Mouse (Mus musculus) kidney, adult 8-10 months (tissue): ENCODE measurements around the gene Wdr63.

ENCODE experiments used
- DNase-seq, 2 experiments: peaks; one replicate each; pipeline ENCODE4 v3.0.0; 2022

The Wdr63 gene

DNA sequence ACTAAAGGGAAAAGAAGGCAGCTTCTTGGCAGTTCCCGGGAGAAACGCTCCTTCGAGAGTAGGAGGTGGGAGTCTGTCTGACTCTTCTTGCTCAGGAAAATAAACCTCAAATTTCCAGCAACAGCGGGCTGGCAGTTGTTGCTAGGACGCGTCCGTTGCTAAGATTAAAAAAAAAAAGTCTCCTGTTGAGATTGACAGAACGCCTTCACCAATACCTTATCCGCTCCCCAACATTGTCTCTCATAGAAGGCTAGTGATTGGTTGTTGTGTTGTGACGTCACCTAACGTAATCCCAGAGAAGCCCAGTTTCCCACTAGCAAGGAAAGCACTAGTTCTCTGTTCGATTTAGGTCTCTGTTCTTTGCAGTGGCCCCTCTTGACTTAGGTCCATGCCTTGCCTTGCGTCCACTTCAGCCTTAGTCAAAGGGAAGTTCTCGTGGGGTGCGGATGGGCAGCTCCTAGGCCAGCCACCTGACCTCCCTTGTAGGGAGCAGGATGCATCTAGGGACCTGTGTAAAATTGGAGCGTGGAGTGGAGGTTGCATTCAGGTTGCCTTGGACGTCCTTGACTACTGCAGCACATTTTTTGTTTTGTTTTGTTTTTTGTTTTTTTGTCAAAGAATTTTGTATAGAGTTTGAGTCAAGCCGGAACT is at the start of gene Wdr63:
TSS of gene Wdr63 (minus strand) at position 210 of the 651 bp plus-strand sequence.
- peak; percentile 39 to 53 for DNase-seq

DNA sequence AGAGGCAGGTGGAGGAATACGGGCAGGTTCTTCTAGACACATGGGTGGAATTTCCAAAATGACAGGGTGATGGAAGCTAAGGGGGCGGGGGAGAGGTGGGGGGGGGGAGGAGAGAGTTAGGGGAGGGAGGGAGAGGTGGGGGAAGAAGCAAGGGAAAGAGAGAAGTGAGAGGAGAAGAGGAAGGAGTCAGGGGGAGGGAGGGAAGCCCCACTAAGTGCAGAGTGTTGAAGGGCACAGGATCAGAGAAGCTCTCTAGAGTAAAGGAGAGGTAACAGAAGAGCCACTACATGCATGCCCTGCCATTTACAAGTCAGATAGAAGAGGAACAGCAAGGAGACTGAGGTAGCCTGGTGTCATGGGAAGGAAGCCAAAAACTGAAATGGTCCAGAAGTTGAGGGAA is 48.9 kb upstream of the Wdr63 start:
- DNase-seq = no peak

DNA sequence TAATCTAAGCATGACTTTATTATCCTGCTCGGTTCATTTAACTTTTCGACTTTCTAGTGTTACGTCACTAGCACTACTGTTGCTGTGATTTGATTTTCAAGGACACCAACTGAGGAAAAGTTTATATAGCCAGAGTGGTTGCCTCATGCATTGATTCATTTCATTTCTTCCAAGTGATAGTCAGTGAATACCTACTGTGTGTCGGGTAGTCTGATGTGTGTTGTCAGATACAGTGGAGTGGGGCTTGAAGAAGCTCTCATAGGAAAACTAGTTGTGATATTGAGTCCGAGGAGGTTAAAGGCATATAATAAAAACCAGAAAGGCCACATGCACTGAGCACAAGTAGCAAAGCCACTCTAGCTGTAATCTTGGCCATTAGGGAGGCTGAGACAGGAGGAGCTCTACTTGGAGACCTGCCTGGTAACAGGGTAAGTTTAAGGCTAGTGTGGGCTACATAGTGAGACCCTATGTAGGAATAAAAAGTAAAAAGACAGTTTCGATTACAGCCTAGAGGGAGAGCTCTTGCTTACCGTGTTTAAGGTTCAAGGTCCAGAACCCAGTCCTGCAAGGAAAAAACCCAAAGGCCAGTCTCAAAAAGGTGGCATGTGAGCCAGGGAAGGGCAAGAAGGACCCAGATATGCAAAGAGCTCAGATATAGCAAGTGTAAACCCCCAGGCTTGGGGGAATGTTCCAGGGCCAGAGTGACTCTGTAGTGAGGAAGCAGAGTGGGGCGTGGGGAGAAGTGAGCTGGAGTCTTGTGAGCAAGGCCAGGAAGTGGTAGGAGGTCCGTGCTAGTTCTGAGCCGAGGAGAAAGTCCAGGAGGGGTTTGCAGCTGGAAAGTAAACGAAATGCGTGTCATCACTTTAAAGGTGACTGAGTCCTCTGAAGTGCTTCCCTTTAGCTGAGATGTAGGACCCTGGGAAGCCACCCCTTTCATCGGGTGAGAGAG is 48.0 kb upstream of the Wdr63 start:
- DNase-seq = no peak

DNA sequence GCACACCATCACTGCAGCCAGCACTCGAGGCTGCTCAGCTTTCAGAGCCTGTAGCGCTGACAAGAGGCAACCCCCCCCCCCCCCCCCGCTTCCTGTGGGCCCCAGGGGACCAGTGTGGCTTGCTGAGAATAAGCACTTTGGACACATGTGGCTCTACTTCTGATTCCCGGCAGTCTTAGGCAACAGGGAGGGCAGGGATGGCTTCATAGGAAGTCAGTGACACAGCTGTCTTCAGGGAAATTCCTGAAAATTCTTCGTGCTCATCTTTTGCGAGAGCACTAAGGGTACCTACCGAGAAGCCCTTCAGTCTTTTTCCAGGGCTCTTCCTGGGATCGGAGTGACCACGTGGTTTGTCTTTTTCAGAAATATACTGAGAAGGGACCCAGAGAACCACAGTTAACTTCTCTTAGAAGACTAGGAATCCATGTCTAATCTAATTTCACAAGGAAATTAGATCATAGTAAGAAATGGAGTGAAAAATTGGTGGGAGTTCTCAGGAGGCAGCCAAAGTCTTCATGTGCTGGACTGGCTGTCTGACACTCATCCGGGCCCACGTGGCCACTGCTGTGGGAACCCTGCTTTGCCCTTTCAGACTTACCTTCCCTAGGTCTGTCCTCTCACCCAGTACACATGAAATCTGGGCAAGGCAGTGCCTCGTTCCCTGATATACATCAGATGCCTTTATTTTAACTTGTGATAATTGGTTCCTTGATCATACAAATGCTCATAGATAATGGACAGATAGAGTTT is 46.1 kb upstream of the Wdr63 start:
- no peak for DNase-seq

DNA sequence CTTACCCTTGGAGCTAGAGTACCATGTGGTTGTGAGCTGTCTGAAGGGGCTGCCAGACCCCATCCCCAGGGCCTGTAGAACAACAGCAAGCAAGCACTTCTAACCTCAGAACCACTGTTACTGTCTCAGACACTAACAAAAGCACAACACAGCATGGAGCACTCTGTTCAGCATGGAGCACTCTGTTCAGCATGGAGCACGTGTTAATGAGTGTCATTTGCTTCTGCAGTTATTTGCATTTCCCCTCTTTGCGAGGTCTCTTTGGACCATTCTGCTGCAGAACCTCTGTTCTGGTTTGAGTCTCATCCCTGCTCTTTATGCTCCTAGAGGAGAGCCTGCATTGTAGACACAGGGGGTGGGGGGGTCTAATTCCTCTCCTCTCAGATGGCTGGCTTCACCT is 45.0 kb upstream of the Wdr63 start:
- DNase-seq = no peak

DNA sequence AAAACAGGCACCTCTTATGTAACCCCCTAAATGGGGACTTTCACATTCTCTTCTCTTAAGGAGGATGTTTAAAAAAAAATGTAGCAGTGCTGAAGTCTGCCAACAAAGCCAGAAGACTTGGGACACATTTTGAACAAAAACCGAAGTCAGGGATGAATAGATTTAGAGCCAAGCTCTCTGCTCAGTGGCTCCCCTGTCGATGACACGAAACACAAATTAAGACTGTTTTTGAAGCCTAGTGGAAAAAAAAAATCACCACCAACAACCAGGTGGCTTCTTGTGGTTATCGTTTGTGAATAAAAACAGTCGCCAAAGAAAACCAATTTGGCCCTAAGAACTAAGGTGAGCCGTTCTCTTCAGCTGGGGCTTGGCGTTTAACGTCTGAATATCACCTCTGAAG is 44.4 kb upstream of the Wdr63 start:
- no peak for DNase-seq

DNA sequence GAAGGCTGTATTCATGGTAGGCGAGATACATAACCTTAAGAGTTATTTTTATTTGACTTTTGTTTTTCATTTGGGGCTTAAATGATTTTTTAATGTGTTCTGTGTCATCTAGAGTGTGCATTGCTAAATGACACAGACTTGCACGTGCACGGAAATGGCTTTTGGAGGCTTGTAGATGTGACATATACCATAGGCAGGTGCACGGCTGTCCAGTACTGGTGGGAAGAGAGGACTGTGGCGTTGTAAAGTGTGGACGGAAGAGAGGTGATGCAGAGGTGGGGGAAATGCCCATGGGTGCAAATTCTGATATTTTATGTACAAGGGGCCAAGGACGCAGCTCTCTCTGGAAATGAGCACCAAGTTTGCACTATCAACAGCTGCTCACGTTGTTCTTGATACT is 43.8 kb upstream of the Wdr63 start:
- no peak for DNase-seq

DNA sequence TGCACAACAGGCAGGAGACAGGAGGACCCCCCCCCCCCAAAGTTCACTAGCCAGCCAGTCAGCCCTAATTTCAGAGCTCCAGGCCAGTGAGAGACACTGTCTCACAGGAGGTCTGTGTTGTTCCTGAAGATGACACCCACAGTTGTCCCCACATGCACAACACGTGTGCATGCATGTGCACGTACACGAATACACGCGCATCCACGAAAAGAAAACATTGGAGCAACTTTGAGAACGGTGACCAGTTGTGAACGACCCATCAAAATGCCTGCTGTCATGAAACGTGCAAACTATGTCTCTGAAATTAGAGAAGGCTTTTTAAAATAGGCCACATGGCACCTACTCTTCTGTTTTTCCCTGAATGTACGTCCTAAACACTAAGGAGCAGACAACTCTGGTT is 43.4 kb upstream of the Wdr63 start:
- no peak for DNase-seq

DNA sequence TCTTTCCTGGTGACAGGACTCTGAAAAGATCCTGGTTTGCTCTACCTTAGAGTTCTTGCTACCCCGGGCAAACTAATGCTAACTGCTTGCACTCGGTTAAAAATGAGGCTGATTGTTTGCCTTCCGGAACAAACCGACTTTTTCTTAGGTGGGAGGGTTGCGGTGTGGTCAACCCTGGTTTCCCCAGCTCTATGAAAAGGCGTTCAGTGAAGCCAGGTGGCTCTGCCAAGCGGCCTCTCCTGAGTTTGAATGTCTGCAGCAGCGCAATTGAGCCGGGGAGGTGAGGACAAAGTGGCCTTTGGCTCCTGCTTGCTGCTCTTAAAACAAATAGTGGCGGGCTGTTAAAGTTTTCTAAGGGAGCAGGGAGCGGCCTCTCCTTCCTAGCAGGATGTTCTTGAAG is 42.6 kb upstream of the Wdr63 start:
- DNase-seq = peak; percentile 36 to 39

DNA sequence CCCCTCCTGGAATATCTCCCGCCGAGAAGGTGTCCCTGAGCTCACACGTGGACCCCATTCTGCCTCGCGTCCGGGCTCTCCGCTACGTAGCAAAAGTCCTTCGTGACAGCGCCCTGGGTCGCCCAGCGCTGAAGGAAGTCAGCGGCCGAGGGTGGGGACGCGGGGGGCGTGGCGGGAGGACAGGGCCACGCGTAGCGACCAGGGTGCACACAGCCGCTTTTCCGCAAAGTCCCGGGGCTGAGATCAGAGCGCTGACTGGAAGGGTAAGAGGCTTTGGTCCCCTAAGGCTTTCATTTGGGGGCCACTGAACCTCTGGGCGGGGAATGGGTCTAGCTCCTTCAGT is 42.1 kb upstream of the Wdr63 start:
- DNase-seq = peak in 1 of 2 experiments; percentile 9

DNA sequence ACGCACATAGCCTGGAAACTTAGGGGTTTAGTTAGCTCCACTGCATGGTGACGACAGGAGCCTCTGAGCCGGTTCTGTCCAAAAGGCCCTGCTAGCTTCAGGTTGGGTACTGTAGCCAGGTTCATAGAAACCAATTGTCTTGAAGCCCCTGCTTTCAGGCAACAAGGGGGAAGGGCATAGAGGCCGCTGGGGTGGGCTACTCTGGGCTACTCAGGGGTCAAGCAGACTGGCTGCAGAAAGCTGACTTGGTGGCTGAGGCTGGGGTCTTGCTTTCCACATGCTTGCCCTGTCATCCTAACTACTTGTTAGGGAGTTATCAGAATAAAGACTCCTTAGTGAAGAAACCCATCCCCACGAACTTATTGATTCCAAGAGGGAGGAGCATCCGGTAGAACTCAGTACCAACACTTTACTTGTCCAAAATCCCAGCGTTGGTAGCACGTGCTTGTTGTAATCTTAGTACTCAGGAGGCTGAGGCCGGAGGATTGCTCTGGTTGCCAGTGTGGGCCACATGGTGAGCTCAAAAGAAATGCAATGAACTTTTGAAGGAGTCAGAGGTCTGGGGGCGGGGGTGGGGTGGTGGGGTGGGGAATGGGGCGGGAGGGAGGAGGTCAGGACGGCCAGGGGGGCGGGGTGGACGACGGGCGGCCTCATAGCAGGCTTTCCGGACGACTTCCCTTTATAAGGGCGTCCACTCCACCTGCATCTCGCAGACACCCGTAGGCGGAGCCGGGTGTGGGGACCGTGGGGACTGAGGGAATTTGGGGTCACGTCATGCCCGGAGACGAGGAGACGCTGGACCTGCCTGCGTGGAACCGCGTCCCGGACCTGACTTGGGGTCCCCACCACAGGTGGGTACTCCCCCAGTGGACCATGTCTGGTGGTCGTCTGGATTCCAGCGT is 41.5 kb upstream of the Wdr63 start, which contains the start of gene Mcoln2:
TSS of gene Mcoln2 (plus strand) at position 678 of the 902 bp plus-strand sequence.
- DNase-seq = no peak

DNA sequence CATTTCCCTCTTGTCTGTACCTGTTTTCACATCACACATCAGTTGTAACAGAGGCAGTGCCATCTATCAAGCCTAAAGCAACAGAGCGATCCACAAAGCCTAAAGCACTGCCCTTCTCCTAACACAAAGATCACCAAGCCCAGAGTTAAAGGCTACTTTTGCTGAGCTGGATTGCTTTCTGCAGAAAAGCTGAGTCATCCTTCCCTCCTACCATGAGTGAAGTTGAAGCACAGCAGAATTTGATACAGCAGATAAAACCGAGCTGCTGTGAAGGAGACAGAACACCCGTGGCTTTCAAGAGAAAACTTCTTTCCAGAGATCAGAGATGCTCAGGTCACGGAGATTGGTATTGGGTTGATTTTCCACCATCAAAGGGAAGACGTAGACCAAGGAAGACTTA is 38.2 kb upstream of the Wdr63 start:
- DNase-seq = no peak

DNA sequence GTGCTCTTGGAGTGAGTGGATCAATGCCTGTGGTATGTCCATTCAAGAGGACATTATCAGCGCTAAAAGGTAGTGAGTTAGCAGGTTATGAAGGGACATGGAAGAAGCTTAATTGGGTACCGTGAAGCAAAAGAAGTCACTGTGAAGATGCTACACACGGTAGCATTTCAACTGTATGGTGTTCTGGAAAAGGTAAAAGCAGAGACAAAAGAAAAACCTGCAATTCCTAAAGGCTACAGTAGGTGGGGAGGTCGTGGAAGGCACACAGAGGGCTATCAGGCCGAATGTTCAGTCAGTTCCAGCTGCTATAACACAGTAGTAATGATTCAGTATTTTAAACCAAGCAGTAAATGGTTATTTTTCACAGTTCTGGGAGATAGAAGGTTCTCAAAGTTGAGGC is 37.6 kb upstream of the Wdr63 start:
- DNase-seq = no peak

DNA sequence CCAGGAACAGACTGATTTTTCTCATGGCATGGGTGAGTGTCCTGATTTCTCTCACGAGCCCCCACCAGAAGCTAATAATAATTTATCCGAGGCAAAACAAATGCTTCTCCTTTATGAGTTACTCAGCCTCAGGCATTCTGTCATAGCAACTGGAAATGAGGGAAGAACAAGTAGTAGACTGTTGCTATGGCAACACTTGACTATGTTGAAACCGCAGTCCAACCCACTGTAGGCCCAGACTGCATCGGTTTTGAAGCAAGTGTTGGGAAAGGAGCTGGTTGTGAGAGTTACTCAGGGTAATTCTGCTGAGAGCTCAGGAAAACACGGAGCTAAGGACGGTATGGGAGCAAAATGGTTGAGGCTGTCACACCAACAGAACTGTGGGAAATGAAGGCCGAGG is 34.6 kb upstream of the Wdr63 start:
- DNase-seq = no peak

DNA sequence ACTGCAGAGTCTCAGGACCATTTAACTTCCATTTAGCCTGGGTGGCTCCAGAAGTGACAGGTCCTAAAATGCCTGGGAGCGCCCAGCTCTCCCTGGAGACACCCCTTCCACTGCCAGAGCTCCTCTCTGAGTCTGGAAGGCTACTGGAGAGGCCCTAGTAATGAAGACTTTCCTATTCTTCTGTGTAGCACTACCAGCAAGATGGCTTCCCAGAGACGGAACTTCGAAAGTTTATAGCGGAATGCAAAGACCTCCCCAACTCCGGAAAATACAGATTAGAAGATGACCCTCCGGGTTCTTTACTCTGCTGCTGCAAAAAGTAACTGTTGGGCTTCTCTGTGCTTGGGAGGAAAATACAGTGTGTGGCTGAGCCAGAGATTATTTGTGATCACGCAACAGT is 32.3 kb upstream of the Wdr63 start:
- no peak for DNase-seq

DNA sequence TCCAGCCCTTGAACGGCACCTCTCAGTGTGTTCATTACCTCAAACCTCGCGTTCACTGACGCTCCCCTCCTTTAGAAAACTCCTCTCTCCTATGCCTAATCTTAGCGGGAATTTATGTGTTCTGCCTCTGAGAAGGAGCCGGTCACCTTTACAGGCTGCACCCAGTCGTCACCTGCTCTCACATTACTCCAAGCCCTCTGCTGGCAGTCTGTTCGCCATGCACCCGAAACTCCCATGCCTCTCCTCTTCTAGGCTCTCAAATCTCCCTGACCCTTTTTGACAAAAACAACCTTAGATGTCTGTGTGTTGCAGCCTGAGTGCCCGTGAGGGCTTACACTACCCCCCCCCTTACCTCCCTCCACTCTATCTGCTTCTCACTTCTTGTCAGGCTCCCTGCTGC is 28.5 kb upstream of the Wdr63 start:
- no peak for DNase-seq

DNA sequence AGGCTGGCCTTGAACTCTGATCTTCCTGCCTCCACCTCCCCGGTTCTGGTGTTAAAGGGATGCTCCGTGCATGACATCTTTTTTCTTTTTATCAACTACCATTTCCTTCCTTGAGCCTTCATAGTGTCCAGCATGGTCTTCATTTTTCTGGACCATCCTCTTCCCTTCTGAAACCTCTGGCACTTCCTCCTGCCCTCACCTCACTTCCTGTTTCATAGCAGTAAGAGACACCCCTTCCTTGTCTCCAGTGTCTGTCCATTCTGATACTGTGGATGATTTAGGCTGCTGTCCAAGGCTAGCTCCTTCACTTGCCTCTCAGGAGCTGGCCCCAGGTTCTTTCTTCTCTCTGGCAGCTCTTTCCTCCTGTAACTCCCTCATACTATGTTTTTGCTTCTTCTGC is 27.5 kb upstream of the Wdr63 start:
- no peak for DNase-seq

DNA sequence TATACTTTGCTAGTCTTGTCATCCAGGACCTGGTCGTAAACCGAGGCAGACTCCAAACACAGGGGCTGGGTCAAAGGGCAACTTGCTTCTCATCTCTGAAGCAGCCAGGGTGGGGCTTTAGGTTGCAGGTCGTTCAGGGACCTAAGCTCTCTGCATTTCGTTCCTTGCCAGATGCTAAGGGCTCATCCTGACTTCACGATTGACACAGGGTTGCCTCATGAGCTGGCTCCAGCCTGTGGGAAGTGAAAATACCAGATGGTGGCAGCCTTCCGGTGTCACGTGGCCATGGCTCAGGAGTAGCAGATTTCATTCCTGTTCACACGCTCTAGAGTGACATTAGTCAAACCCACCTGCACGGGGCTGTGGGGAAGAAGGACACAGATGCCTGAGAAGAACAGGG is 26.9 kb upstream of the Wdr63 start:
- no peak for DNase-seq

DNA sequence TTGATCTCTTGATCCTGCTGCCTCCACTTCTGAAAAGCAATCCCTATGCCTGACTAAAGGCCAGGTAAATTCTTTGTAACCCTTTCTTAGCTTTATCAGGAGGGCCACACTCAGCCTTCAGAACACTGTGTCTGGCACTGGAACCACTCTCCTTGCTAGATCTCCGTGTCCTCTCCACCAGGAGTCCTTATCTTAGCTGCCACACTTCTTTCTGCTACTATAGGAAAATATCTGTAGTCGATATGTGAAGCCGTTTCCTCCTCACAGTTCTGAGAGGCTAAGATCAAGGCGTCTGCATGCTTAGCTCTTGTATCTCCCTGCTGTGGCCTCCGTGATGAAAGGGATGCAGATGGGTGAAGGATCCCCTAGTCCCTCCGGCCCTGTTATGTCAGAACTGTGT is 19.3 kb upstream of the Wdr63 start:
- no peak for DNase-seq

DNA sequence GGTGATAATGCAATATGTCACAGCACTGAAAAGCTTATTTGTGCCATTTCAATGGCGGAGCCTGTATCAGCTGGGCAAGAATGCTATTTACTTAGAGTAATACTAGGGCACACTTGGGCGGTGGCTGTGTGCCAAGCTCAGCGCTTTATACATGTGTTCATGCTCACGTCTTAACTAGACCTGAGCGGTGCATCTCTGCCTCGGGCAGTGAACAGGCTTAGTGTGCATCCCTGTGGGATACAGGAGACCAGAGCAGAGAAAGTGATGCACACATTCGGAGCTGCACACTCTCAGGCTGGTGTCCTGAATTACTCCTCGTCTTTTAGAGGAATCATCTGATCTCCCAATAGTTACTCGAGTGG is 15.5 kb upstream of the Wdr63 start:
- DNase-seq = no peak

DNA sequence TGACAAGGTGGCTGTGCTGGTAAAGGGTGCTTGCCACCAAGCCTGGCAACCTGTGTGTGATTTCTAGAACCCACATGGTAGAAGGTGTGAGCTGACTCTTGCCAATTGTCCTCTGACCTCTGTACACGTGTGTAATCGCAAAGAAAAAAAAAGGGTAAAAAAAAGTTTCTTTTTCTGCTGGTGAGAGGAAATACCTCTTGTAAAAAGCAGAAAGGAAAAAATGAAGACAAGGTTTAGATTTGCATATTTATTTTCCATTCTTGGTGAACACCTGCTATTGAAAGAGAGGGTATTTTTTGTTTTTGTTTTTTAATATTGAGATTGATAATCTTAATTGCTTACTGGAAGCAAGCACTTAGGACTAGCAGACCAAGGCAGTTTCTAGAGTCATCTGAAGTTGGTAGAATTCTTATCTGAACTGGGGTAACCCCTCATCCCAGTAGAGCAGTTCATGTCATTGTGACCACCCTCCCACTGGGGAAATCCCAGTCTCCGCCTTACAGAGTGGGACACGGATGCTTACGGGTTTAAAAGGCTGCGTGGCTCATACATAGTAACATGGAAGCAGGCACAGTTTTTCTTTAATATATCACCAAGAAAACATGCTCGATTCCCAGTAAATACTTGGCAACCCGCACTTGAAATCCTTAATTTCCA is 15.0 kb upstream of the Wdr63 start:
- no peak for DNase-seq

DNA sequence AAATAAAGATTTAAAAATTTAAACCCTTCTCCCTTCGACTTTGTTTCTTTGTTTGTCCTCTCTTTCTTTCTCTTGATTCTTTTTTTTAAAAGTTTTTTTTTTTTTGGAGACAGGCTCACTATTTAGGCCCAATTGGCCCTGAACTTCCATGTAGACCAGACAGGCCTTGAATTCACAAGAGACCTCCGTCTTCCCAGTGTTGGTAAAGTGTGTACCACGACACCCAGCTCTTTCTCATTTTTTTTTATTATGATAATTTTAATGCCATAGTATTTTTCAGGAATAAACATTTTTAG is 14.1 kb upstream of the Wdr63 start:
- DNase-seq = no peak
